Mouse (Mus musculus): ENCODE measurements around the gene Olfr1335.

DNA sequence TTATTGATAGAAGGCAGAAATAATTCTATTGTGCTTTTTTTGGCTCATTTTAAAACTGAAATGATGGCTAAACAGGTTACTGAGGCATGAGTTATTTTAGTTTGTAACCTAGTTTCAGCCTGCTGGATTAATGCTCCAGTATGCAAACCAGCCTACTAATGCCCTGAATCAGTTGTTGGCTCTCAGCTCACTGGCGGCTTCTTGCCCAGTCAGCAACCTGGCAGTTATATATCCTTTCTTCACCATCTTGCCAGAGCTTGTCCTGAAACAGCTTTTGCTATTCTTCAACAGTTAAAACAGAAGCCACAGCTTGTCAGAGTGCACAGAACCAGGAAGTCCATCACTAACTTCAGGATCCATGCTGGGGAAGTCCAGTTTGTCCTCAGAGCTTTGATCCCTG is 9.2 kb upstream of the Olfr1335 start:
- TF ChIP-seq CTCF (IDR thresholded peaks at IDR 0.05; ENCODE audit: low read depth, low read length), result no peak
- TF ChIP-seq GATA1 (IDR thresholded peaks at IDR 0.05; ENCODE audit: borderline replicate concordance, low read length), result no peak
- TF ChIP-seq POLR2AphosphoS5 (IDR thresholded peaks at IDR 0.05; ENCODE audit: insufficient replicate concordance, low read depth, low read length), result no peak
